Mouse (Mus musculus) macrophage (primary cell): ENCODE data around the gene Casc1. TPM values are rescaled to one million over a fixed set of nuclear protein-coding genes. Genes with fewer than 3 reads are reported as not detected.

Experiments
- H3K27ac ChIP-seq: fragments of 350-480 bp; formaldehyde crosslinking; 2 replicates; pipeline ENCODE4 v1.9.0; 2021
- H3K36me3 ChIP-seq: fragments of 350-480 bp; formaldehyde crosslinking; 2 replicates; pipeline ENCODE4 v1.9.0; 2021; ENCODE audit errors: inconsistent target
- H3K4me3 ChIP-seq: fragments of 350-480 bp; formaldehyde crosslinking; 2 replicates; pipeline ENCODE4 v1.9.0; 2021; ENCODE audit errors: inconsistent target
- H3K79me2 ChIP-seq: fragments of 350-480 bp; formaldehyde crosslinking; 2 replicates; pipeline ENCODE4 v1.9.0; 2021; ENCODE audit errors: inconsistent target
- WGBS: methylation state at CpG from one replicate; pipeline ENCODE4 v1.1.7; 2026; ENCODE audit warnings: inconsistent platforms; ENCODE audit not compliant: missing documents; 5-methylcytosine and 5-hydroxymethylcytosine counted together
- polyA plus RNA-seq: library from polyadenylated mRNA; stranded (reverse); fragments of 250-400 nt; gene quantifications from 3 replicates; pipeline ENCODE4 v1.2.4, GENCODE M21; 2018; ENCODE audit warnings: inconsistent platforms

Gene Casc1
- polyA plus RNA-seq, 1 experiment from 2014 or later, result 0.06 TPM

GRCm38 (mm10) chr6:145182044-145182443, 28.8 kb downstream of the Casc1 start:
- no peaks in the 10 kb centered on the region for H3K36me3 ChIP-seq
- H3K27ac ChIP-seq, result no peak overlapping the region
- no peaks in the 10 kb centered on the region for H3K79me2 ChIP-seq
- H3K4me3 ChIP-seq, result no peak overlapping the region
- 87% methylated on average over 8 of the region's 8 CpGs for WGBS

DNA sequence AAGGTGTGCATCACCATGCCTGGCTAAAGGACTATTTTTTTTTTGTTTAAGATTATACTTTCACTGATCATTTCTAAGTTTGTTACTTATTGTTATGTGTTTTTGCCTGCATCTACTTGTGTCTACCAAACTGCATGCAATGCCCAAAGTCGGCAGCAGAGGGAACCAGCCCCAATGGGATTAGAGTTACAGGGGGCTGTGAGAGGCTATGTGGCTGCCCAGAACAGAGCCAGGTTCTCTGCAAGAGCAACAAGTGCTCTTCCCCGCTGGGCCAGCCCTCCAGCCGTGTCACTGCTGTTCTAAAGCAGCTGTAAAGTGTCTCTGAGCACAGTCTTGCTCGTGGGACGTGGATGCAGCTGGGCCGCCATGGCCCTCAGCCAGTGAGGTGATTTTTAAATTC, 31.1 kb downstream of the Casc1 start:
- peaks cover 18% of the 10 kb centered on the region for H3K36me3 ChIP-seq
- H3K4me3 ChIP-seq, result no peak overlapping the region
- no peak overlapping the region for H3K27ac ChIP-seq
- WGBS, result 57% methylated on average over 6 of the region's 6 CpGs
- H3K79me2 ChIP-seq, result no peaks in the 10 kb centered on the region

DNA sequence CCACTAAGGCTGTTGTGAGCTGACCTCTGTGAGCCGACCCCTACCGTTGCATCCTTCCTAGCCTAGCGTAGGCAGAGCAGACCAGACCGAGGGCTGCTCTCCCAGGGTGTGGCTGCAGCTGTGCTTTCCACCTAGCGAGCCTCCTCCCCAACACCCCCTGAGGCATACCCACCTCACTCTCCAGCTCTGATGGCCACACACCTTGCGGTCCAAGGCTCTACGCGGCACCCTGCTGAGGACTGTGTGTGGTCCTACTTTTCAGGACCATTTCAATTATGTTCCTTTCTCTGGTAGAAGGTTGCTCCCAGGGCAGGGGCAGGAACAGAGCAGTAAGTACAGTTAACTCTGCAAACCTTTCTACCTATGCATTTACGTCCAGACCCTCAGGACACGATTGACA, 34.3 kb downstream of the Casc1 start:
- H3K4me3 ChIP-seq, result no peak overlapping the region

DNA sequence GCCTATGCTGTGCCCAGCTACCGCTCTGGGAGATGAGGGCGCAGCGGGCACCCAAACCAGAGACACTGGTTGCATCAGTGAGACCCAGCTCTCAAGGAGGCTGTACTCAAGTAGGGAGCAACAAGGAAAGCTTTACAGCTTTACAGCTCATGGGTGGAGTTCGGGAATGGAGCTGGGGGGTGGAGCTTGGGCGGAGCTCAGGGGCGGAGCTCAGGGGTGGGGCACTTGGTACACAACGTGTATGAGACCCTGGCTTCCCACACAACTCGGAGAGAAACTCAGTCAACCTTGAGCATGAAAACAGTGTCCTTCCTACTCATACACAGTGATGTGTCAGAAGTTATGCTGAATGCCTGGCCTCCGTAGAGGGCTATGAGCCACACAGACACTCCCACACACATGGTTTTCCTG, 35.2 kb downstream of the Casc1 start:
- Histone ChIP-seq H3K79me2 (no peaks in the 10 kb centered on the region), H3K27ac (no peak overlapping the region), H3K36me3 (peaks cover 54% of the 10 kb centered on the region), H3K4me3 (no peak overlapping the region)
- WGBS, result 91% methylated on average over 9 of the region's 9 CpGs

More for the DNA sequence above, 34.3 kb downstream of the Casc1 start:
- H3K27ac ChIP-seq, result no peak overlapping the region
- no peaks in the 10 kb centered on the region for H3K79me2 ChIP-seq
- H3K36me3 ChIP-seq, result peaks cover 46% of the 10 kb centered on the region
- WGBS, result 95% methylated on average over 10 of the region's 10 CpGs

DNA sequence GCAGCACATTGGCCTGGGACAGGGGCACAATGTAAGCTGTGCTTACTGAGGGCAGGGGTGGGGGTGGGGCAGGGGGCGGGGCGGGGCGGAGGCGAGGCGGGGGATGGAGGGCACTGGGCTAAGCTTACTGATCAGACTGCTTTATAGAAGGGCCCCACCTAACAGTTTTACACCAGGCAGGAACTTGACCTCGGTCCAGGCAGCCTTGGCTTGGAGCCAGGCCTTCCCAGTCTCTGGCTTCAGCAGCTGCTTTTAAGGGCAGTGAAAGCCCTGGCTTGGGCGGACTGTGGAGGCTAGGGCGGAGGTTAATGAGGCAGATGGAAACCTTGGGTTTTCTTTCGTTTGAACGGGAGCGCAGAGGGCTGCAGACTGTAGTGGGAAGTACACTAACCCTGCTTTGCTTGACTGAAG, 37.0 kb downstream of the Casc1 start:
- no peaks in the 10 kb centered on the region for H3K79me2 ChIP-seq
- H3K36me3 ChIP-seq, result peaks cover 64% of the 10 kb centered on the region
- WGBS, result 89% methylated on average over 7 of the region's 11 CpGs
- no peak overlapping the region for H3K27ac ChIP-seq
- H3K4me3 ChIP-seq, result no peak overlapping the region

- H3K4me3 ChIP-seq, result no peak overlapping the region
- WGBS, result 97% methylated on average over 14 of the region's 14 CpGs
- H3K27ac ChIP-seq, result no peak overlapping the region
- H3K79me2 ChIP-seq, result no peaks in the 10 kb centered on the region
- peaks cover 76% of the 10 kb centered on the region for H3K36me3 ChIP-seq
Observed at GRCm38 (mm10) chr6:145171892-145172606, 38.8 kb downstream of the Casc1 start.

DNA sequence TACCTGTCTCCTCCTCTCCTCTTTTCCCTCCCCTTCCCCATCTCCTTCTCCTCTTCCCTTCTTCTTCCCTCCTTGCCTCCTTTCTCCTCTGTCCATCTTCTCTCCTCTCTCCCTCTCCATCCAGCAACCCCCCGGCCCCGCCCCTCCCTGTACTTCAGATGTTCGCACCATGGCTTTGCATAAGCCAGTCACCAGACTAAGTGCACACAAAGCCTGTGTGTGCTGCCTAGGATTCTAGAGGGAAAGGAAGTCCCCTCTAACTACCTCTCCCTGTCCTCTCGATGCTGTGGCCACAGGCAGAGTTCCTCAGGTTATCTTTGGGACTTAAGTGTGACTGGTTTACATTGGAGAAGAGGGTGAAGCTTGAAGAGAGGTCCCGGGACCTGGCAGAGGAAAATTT, 50.2 kb downstream of the Casc1 start:
- Histone ChIP-seq H3K36me3 (peaks cover 55% of the 10 kb centered on the region), H3K79me2 (no peaks in the 10 kb centered on the region), H3K27ac (no peak overlapping the region), H3K4me3 (no peak overlapping the region)
- 82% methylated on average over 5 of the region's 5 CpGs for WGBS

DNA sequence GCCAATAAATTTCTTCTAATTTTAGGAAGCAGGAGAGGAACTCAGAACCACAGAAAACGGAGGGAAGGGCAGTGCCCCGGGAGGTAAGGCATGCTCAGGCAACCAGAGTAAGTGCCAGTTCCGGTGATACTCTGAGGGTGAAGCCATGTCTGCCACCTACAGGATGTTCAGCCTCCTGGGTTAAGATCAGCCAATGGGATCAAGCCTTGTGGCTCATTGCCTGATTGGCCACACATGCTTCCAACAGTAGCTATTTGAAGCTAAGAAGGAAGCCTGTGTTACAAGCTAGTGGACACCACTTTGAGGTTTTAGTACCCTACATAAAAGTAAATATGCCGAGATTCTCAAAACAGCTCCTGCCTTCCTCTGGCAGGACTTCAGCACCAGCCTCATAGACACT, 52.2 kb downstream of the Casc1 start:
- WGBS, result 49% methylated on average over 4 of the region's 4 CpGs
- Histone ChIP-seq H3K4me3 (no peak overlapping the region), H3K79me2 (no peaks in the 10 kb centered on the region), H3K27ac (no peak overlapping the region), H3K36me3 (peaks cover 37% of the 10 kb centered on the region)

DNA sequence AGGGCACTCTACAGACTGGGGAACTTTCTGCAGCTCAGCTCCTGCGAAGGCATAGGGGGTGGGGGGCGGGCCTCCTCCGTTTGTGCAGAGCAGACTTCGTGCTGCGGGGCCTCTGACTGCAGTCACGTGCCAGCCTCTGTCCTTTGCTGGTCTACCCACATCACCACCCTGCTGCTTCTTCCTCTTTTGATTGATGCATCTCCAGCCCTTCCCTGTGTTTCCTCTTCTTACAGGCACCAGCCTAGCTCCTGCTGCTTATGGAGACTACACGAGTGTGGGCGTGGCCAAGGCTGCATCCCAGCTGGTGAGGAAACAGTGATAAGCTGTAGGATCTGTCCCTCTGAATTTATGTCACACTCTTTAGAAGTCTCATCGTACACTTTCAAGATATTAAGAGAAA, 61.8 kb downstream of the Casc1 start:
- Histone ChIP-seq H3K36me3 (peaks cover 27% of the 10 kb centered on the region), H3K27ac (peak overlapping the region; percentile 61), H3K4me3 (no peak overlapping the region), H3K79me2 (no peaks in the 10 kb centered on the region; the same call in 1 of the 2 replicates)
- 18% methylated on average over 9 of the region's 9 CpGs for WGBS

DNA sequence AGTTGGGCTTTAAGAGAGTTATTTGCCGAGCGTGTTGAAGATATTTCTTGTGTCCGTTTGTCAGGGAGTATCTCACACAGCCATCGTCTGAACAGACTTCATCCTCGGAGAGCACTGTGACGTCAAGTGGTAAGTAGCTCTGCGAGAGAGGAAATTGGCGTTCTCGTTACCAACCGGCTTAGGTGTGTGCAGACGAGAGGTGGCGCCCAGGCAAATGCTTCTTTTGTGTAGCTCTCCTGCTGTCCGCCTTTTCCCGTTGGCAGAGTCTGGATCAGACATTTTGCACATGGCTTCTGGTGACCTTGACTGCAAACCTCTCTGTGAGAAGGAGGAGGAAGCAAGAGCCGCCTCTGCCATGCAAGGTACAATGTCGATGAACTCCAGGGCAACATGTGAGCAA, 63.1 kb downstream of the Casc1 start:
- Histone ChIP-seq H3K36me3 (peaks cover 37% of the 10 kb centered on the region), H3K4me3 (no peak overlapping the region), H3K27ac (no peak overlapping the region), H3K79me2 (peaks cover 7% of the 10 kb centered on the region; the same call in 1 of the 2 replicates)
- 95% methylated on average over 16 of the region's 16 CpGs for WGBS

GRCm38 (mm10) chr6:145145173-145145572, 65.6 kb downstream of the Casc1 start:
- Histone ChIP-seq H3K36me3 (peaks cover 21% of the 10 kb centered on the region; the same call in 1 of the 2 replicates), H3K4me3 (no peak overlapping the region), H3K27ac (no peak overlapping the region), H3K79me2 (peaks cover 27% of the 10 kb centered on the region)
- WGBS, result 80% methylated on average over 6 of the region's 7 CpGs

DNA sequence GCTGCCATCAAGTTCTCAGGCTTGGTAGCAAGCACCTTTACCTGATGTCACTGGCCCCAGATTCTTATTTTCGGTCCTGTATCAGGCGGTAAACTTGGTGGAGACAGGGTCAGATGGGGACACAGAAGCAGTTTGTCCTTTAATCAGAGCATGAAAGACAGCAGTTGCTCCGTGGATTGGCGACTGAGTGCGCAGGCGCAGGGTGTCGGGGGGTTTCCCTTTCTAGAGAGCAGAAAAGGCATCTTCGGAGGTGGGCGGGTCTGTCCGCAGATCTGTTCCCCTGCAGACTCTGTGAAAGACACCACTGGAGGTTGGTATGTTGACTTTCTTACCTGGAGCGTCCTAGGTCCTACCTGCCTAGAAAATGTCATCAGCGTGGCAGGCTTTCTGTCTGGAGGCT, 69.0 kb downstream of the Casc1 start:
- H3K27ac ChIP-seq, result no peak overlapping the region
- H3K36me3 ChIP-seq, result peaks cover 24% of the 10 kb centered on the region; the same call in 1 of the 2 replicates

DNA sequence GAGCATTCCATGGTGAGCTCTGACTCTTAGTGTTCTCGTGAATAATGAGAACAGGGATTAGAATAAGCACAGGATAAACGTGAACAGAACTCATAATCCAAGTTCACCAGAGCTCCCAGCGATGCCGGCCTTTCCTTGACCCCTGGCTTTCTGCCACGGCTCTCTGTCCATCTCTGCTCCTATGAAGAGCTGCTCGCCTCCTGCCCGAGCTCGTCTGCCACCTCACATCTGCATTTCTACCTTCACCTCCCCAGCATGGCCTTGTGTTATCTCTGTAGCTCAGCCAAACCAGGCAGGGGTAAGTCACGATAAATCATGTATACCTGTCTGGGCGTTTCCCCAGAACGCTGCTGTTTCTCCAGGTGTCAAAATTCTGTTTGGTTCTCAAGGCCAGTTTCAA, 70.1 kb downstream of the Casc1 start:
- Histone ChIP-seq H3K79me2 (peaks cover 50% of the 10 kb centered on the region), H3K4me3 (no peak overlapping the region), H3K36me3 (peaks cover 28% of the 10 kb centered on the region; the same call in 1 of the 2 replicates), H3K27ac (peak overlapping the region; percentile 66)
- WGBS, result 97% methylated on average over 11 of the region's 11 CpGs

More for the DNA sequence above, 69.0 kb downstream of the Casc1 start:
- Histone ChIP-seq H3K4me3 (no peak overlapping the region), H3K79me2 (peaks cover 38% of the 10 kb centered on the region)
- WGBS, result 93% methylated on average over 12 of the region's 12 CpGs

DNA sequence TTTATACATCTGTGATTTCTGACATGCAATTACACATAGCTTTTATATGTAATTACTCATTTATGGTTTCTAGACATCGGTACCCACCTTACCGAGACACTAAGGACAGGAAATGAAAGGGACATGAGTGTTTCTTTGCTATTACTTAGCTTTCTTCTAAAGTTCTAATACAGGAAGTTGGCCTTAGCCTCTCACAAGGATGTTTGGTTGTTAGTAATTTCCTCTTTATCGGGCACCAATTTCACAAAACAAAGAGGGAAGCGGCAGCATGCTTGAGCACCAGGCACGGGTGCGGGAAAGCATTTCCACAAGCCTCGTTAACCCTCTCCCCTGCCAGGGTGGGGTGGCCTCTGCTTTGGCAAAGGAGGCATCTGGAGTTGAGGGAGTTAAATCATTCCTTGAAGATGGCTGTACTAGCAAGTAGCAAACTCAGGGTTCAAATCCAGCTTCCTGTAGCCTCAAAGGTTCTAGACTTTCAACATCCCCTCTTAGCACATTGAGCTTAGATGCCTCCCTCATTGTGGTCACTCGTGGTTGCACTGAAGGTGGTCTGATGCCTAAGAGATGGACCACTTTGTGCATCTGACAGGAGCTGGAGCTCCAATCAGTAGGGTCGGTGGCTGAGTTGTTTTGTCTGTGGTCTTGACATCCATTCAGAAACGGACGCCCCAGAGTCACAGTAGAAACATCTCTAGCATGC, 70.9 kb downstream of the Casc1 start:
- WGBS, result 20% methylated on average over 11 of the region's 11 CpGs
- Histone ChIP-seq H3K27ac (peak overlapping the region; percentile 66), H3K36me3 (peaks cover 29% of the 10 kb centered on the region; the same call in 1 of the 2 replicates), H3K79me2 (peaks cover 57% of the 10 kb centered on the region), H3K4me3 (no peak overlapping the region)

- H3K79me2 ChIP-seq, result peaks cover 64% of the 10 kb centered on the region
- H3K27ac ChIP-seq, result peak overlapping the region; percentile 66
- 87% methylated on average over 13 of the region's 13 CpGs for WGBS
- peaks cover 29% of the 10 kb centered on the region; the same call in 1 of the 2 replicates for H3K36me3 ChIP-seq
- no peak overlapping the region for H3K4me3 ChIP-seq
Observed at GRCm38 (mm10) chr6:145139236-145139635, 71.6 kb downstream of the Casc1 start.
